Comparison of ENCODE assay signal across 8 mouse cellular contexts in the genomic region with DNA sequence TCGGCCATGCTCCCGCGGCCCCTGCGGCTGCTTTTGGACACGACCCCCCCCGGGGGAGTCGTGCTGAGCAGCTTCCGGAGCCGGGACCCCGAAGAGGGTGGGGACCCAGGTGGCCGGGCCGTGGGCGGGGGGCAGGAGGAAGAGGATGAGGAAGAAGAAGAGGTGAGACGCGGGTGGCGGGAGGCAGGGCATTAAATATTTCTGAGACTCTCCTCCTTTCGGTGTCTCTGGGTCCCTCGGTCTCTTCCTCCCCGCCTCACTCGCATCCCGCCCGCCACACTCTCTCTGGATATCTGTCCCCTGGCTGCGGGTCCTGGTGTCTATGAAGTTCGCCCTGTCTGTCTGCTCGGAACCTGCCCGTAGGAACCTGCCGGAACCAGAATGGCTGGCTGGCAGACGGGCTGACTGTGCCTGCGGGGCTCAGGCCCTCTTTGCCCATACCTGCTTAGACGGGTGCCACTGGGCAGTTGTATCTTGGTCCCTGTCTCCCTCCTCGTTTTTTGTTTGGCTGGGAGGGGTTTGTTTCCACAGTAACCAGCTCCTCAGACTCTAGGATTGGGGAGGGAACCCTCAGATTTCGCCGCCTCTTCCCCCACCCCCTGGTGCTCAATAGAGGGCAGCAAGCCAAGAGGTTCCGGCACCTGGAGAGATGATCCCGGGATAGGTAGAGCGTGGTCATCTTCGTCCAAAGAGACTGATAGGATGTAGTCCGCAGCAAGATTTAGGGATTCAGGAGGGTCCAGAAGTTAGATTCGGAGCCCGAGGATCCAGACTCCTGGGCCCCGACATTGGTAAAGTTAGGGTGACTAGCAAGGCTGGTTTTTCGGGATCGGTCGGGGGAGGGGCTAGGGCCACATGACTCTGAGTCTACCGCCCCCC. TPM values are rescaled to one million over a fixed set of nuclear protein-coding genes. Genes with fewer than 3 reads are reported as not detected.
DNase-seq lines count a peak whose midpoint lies in the region; ATAC-seq and TF ChIP-seq lines count a peak whose summit lies in the region.

No protein-coding gene starts in this region.

- TF ChIP-seq EP300 in heart, postnatal 0 days (IDR thresholded peaks at IDR 0.05; ENCODE audit: low read depth) = no peak

- TF ChIP-seq CTCF in heart, postnatal 0 days (IDR thresholded peaks at IDR 0.05; ENCODE audit: low read depth) = no peak
- TF ChIP-seq CTCF in olfactory bulb, adult 2 months (IDR thresholded peaks at IDR 0.05; ENCODE audit: insufficient read depth, low read depth, low read length) = no peak

- no peaks in the 10 kb centered on the region for H3K36me3 ChIP-seq in embryonic facial prominence, embryonic 11.5 days (replicated peaks; ENCODE audit: control insufficient read depth, insufficient read depth, low read depth, low read length)
- H3K36me3 ChIP-seq in heart, postnatal 0 days (replicated peaks; ENCODE audit: control insufficient read depth, insufficient read depth, low read length) = peaks cover 48% of the 10 kb centered on the region
- peaks cover 28% of the 10 kb centered on the region for H3K36me3 ChIP-seq in lung, embryonic 15.5 days

- H3K9ac ChIP-seq in embryonic facial prominence, embryonic 11.5 days (replicated peaks; ENCODE audit: low read length) = peak overlapping the region; percentile 88
- H3K9ac ChIP-seq in heart, postnatal 0 days (replicated peaks; ENCODE audit: low read depth, low read length) = peak overlapping the region; percentile 91
- H3K9ac ChIP-seq in lung, embryonic 15.5 days = peak overlapping the region; percentile 76

- no peaks in the 10 kb centered on the region for H3K9me3 ChIP-seq in embryonic facial prominence, embryonic 11.5 days (replicated peaks; ENCODE audit: control insufficient read depth, low read length)
- H3K9me3 ChIP-seq in heart, postnatal 0 days (replicated peaks; ENCODE audit: control insufficient read depth, low read length) = no peaks in the 10 kb centered on the region
- no peaks in the 10 kb centered on the region for H3K9me3 ChIP-seq in lung, embryonic 15.5 days

- peak overlapping the region; percentile 98 for H3K4me2 ChIP-seq in embryonic facial prominence, embryonic 11.5 days (ENCODE audit: low read depth, low read length)
- peak overlapping the region; percentile 98 for H3K4me2 ChIP-seq in heart, postnatal 0 days (ENCODE audit: low read depth, low read length)
- peak overlapping the region; percentile 92 for H3K4me2 ChIP-seq in lung, embryonic 15.5 days

- H3K27me3 ChIP-seq in embryonic facial prominence, embryonic 11.5 days (ENCODE audit: control insufficient read depth, insufficient read depth, low read length) = no peaks in the 10 kb centered on the region; the same call in 1 of the 2 replicates
- no peaks in the 10 kb centered on the region for H3K27me3 ChIP-seq in heart, postnatal 0 days (ENCODE audit: control insufficient read depth, insufficient read depth, low read length)
- H3K27me3 ChIP-seq in lung, embryonic 15.5 days = no peaks in the 10 kb centered on the region

- peak overlapping the region; percentile 93 for H3K27ac ChIP-seq in embryonic facial prominence, embryonic 11.5 days (replicated peaks; ENCODE audit: low read depth, low read length)
- H3K27ac ChIP-seq in heart, postnatal 0 days (ENCODE audit: low read depth) = peak overlapping the region; percentile 95
- peak overlapping the region; percentile 98 for H3K27ac ChIP-seq in lung, embryonic 15.5 days
- H3K27ac ChIP-seq in olfactory bulb, adult 2 months (ENCODE audit: insufficient read depth, low read depth, low read length) = peak overlapping the region; percentile 42

- no peaks in the 10 kb centered on the region; the same call in 1 of the 2 replicates for H3K4me1 ChIP-seq in embryonic facial prominence, embryonic 11.5 days (ENCODE audit: control insufficient read depth, insufficient read depth, low read length)
- peaks cover 6% of the 10 kb centered on the region; the same call in 1 of the 2 replicates for H3K4me1 ChIP-seq in heart, postnatal 0 days (ENCODE audit: control insufficient read depth, insufficient read depth)
- peaks cover 23% of the 10 kb centered on the region for H3K4me1 ChIP-seq in lung, embryonic 15.5 days
- peaks cover 12% of the 10 kb centered on the region for H3K4me1 ChIP-seq in olfactory bulb, adult 2 months (ENCODE audit: control insufficient read depth, insufficient read depth, low read length)

- TF ChIP-seq POLR2A in olfactory bulb, adult 2 months (IDR thresholded peaks at IDR 0.05; ENCODE audit: insufficient read depth, low read depth, low read length) = no peak

- under 1% methylated on average over 45 of the region's 45 CpGs for WGBS in embryonic facial prominence, embryonic 11.5 days
- under 1% methylated on average over 44 of the region's 45 CpGs for WGBS in heart, postnatal 0 days
- WGBS in lung, embryonic 15.5 days = under 1% methylated on average over 38 of the region's 45 CpGs
- WGBS in olfactory bulb, adult 2 months = under 1% methylated on average over 45 of the region's 45 CpGs

- DNase-seq in CD4-positive helper T cell, adult 2 months (ENCODE audit: low read depth, low spot score) = peak; percentile 83
- DNase-seq in T-cell, adult 2 months (ENCODE audit: low spot score) = peak; percentile 57
- peak; percentile 47 for DNase-seq in embryonic facial prominence, embryonic 11.5 days (ENCODE audit: low spot score)
- DNase-seq in heart, postnatal 0 days (ENCODE audit: low spot score) = peak; percentile 13
- peak; percentile 75 to 84 for DNase-seq in kidney, postnatal 25 days

- peak; percentile 27 for ATAC-seq in embryonic facial prominence, embryonic 11.5 days (replicated peaks; ENCODE audit: insufficient number of reproducible peaks, low FRiP score, low TSS enrichment, low read depth)
- ATAC-seq in heart, postnatal 0 days (ENCODE audit: insufficient read depth, low read depth) = no peak
- ATAC-seq in lung, embryonic 15.5 days (ENCODE audit: borderline replicate concordance, extremely low read depth, low FRiP score, low TSS enrichment) = peak; percentile 2; the same call in 1 of the 2 replicates
- no peak for ATAC-seq in erythroid progenitor cell, adult 5-6 weeks (replicated peaks; ENCODE audit: low FRiP score, poor library complexity, severe bottlenecking)

- peak overlapping the region; percentile 86 for H3K4me3 ChIP-seq in embryonic facial prominence, embryonic 11.5 days (ENCODE audit: low read depth, low read length)
- H3K4me3 ChIP-seq in heart, postnatal 0 days (ENCODE audit: low read depth, low read length) = peak overlapping the region; percentile 91
- H3K4me3 ChIP-seq in lung, embryonic 15.5 days = peak overlapping the region; percentile 79
- H3K4me3 ChIP-seq in olfactory bulb, adult 2 months (ENCODE audit: insufficient read depth, low read depth, low read length) = peak overlapping the region; percentile 77

RNA-seq across cellular contexts. Expression of gene Rgl2, which starts 1.2 kb away (rescaled TPM):
- polyA plus RNA-seq in embryonic facial prominence, embryonic 11.5 days (2014; fragmentation: Nextera tagmentation; extraction: Ambion mirVana) = 26.0 and 26.3 TPM in 2 replicates
- total RNA-seq in heart, postnatal 0 days (2014; rRNA removed; ENCODE audit: low replicate concordance) = 63.1 and 144 TPM in 2 replicates
- polyA plus RNA-seq in heart, postnatal 0 days (2015; fragmentation: Nextera tagmentation; extraction: Ambion mirVana) = 21.1 and 21.9 TPM in 2 replicates
- polyA plus RNA-seq in lung, embryonic 15.5 days (2015; fragmentation: Nextera tagmentation; extraction: Ambion mirVana) = 47.7 and 57.8 TPM in 2 replicates
- polyA plus RNA-seq in olfactory bulb, adult 2 months (2012; ENCODE audit: insufficient read depth, insufficient read length, low replicate concordance, missing spikeins) = 671 TPM in 1 of 2 replicates, not detected in the other
- total RNA-seq in erythroid progenitor cell, adult 5-6 weeks (2015; ENCODE audit: low replicate concordance) = 8.6 and 13.4 TPM in 2 replicates
- total RNA-seq in erythroid progenitor cell, adult 5-6 weeks (2017; ENCODE audit: low replicate concordance) = 11.3 and 29.0 TPM in 2 replicates

RNA-seq across cellular contexts. Expression of gene Pfdn6, which starts 9.6 kb away (rescaled TPM):
- polyA plus RNA-seq in embryonic facial prominence, embryonic 11.5 days (2014; fragmentation: Nextera tagmentation; extraction: Ambion mirVana) = 202 and 211 TPM in 2 replicates
- 28.6 and 77.4 TPM in 2 replicates for total RNA-seq in heart, postnatal 0 days (2014; rRNA removed; ENCODE audit: low replicate concordance)
- polyA plus RNA-seq in heart, postnatal 0 days (2015; fragmentation: Nextera tagmentation; extraction: Ambion mirVana) = 123 and 128 TPM in 2 replicates
- polyA plus RNA-seq in lung, embryonic 15.5 days (2015; fragmentation: Nextera tagmentation; extraction: Ambion mirVana) = 137 and 153 TPM in 2 replicates
- polyA plus RNA-seq in olfactory bulb, adult 2 months (2012; ENCODE audit: insufficient read depth, insufficient read length, low replicate concordance, missing spikeins) = not detected in 2 replicates
- 52.0 and 68.1 TPM in 2 replicates for total RNA-seq in erythroid progenitor cell, adult 5-6 weeks (2015; ENCODE audit: low replicate concordance)
- 40.0 and 109 TPM in 2 replicates for total RNA-seq in erythroid progenitor cell, adult 5-6 weeks (2017; ENCODE audit: low replicate concordance)

RNA-seq across cellular contexts. Expression of gene Wdr46, which starts 9.9 kb away (rescaled TPM):
- polyA plus RNA-seq in embryonic facial prominence, embryonic 11.5 days (2014; fragmentation: Nextera tagmentation; extraction: Ambion mirVana) = 25.2 and 28.6 TPM in 2 replicates
- 6.7 and 10.9 TPM in 2 replicates for total RNA-seq in heart, postnatal 0 days (2014; rRNA removed; ENCODE audit: low replicate concordance)
- 8.9 and 11.1 TPM in 2 replicates for polyA plus RNA-seq in heart, postnatal 0 days (2015; fragmentation: Nextera tagmentation; extraction: Ambion mirVana)
- polyA plus RNA-seq in lung, embryonic 15.5 days (2015; fragmentation: Nextera tagmentation; extraction: Ambion mirVana) = 33.1 and 34.2 TPM in 2 replicates
- not detected in 2 replicates for polyA plus RNA-seq in olfactory bulb, adult 2 months (2012; ENCODE audit: insufficient read depth, insufficient read length, low replicate concordance, missing spikeins)
- 3.6 and 11.3 TPM in 2 replicates for total RNA-seq in erythroid progenitor cell, adult 5-6 weeks (2015; ENCODE audit: low replicate concordance)
- 4.6 and 8.2 TPM in 2 replicates for total RNA-seq in erythroid progenitor cell, adult 5-6 weeks (2017; ENCODE audit: low replicate concordance)

RNA-seq across cellular contexts. Expression of gene Zbtb22, which starts 14.8 kb away (rescaled TPM):
- 7.3 and 8.4 TPM in 2 replicates for polyA plus RNA-seq in embryonic facial prominence, embryonic 11.5 days (2014; fragmentation: Nextera tagmentation; extraction: Ambion mirVana)
- total RNA-seq in heart, postnatal 0 days (2014; rRNA removed; ENCODE audit: low replicate concordance) = 29.1 and 42.9 TPM in 2 replicates
- polyA plus RNA-seq in heart, postnatal 0 days (2015; fragmentation: Nextera tagmentation; extraction: Ambion mirVana) = 10.1 and 12.0 TPM in 2 replicates
- 17.8 and 20.6 TPM in 2 replicates for polyA plus RNA-seq in lung, embryonic 15.5 days (2015; fragmentation: Nextera tagmentation; extraction: Ambion mirVana)
- polyA plus RNA-seq in olfactory bulb, adult 2 months (2012; ENCODE audit: insufficient read depth, insufficient read length, low replicate concordance, missing spikeins) = not detected in 2 replicates
- 11.7 and 23.8 TPM in 2 replicates for total RNA-seq in erythroid progenitor cell, adult 5-6 weeks (2015; ENCODE audit: low replicate concordance)
- total RNA-seq in erythroid progenitor cell, adult 5-6 weeks (2017; ENCODE audit: low replicate concordance) = 20.3 and 28.8 TPM in 2 replicates

RNA-seq across cellular contexts. Expression of gene Tapbp, which starts 14.8 kb away (rescaled TPM):
- 11.3 and 12.8 TPM in 2 replicates for polyA plus RNA-seq in embryonic facial prominence, embryonic 11.5 days (2014; fragmentation: Nextera tagmentation; extraction: Ambion mirVana)
- 50.9 and 84.1 TPM in 2 replicates for total RNA-seq in heart, postnatal 0 days (2014; rRNA removed; ENCODE audit: low replicate concordance)
- 47.6 and 51.3 TPM in 2 replicates for polyA plus RNA-seq in heart, postnatal 0 days (2015; fragmentation: Nextera tagmentation; extraction: Ambion mirVana)
- 45.3 and 52.6 TPM in 2 replicates for polyA plus RNA-seq in lung, embryonic 15.5 days (2015; fragmentation: Nextera tagmentation; extraction: Ambion mirVana)
- 118 TPM in 1 of 2 replicates, not detected in the other for polyA plus RNA-seq in olfactory bulb, adult 2 months (2012; ENCODE audit: insufficient read depth, insufficient read length, low replicate concordance, missing spikeins)
- 86.1 and 88.4 TPM in 2 replicates for total RNA-seq in erythroid progenitor cell, adult 5-6 weeks (2015; ENCODE audit: low replicate concordance)
- total RNA-seq in erythroid progenitor cell, adult 5-6 weeks (2017; ENCODE audit: low replicate concordance) = 88.8 and 97.2 TPM in 2 replicates

Comparison
In these comparisons a context has a peak if more than half of its experiments do, and no peak if none do; other contexts are left out.
1. DNase-seq: peak in every context shown above with its lines; median percentile 83 in CD4-positive helper T cell, adult 2 months; 80 in kidney, postnatal 25 days; 57 in T-cell, adult 2 months; 47 in embryonic facial prominence, embryonic 11.5 days; 13 in heart, postnatal 0 days.
2. ATAC-seq: peak in embryonic facial prominence, embryonic 11.5 days (single experiment) and lung, embryonic 15.5 days (single experiment); none in heart, postnatal 0 days (single experiment) and erythroid progenitor cell, adult 5-6 weeks (single experiment).
3. H3K27ac ChIP-seq: peak in every context shown above with its lines; median percentile 98 in lung, embryonic 15.5 days; 95 in heart, postnatal 0 days; 93 in embryonic facial prominence, embryonic 11.5 days; 42 in olfactory bulb, adult 2 months.
4. Peak in every context shown above with its lines, with median percentiles within 50 percentile points of each other: H3K4me2 ChIP-seq, H3K4me3 ChIP-seq and H3K9ac ChIP-seq.